Comparison of ENCODE assay signal across 8 mouse cellular contexts in the genomic region with DNA sequence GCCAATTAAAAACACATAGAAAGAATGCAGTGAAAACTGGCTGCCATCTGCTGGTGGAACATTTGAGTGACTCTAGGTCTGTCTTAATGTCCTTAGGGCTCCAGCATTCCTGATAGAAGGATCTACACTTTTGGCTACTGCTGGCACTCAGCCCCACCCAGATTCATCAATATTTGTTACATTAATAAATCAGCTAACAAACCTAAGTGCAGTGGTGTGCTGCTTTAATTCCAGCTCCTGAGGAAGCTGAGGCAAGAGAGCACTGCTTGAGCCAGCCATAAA. TPM values are rescaled to one million over a fixed set of nuclear protein-coding genes. Genes with fewer than 3 reads are reported as not detected.
DNase-seq lines count a peak whose midpoint lies in the region; ATAC-seq and TF ChIP-seq lines count a peak whose summit lies in the region.

No protein-coding gene starts in this region.

- no peak overlapping the region for H3K9ac ChIP-seq in intestine, embryonic 14.5 days (ENCODE audit: low read length)

- no peaks in the 10 kb centered on the region for H3K36me3 ChIP-seq in intestine, embryonic 14.5 days (ENCODE audit: control insufficient read depth, insufficient read depth, low read length)

- H3K27ac ChIP-seq in intestine, embryonic 14.5 days (ENCODE audit: low read depth) = no peak overlapping the region
- H3K27ac ChIP-seq in left cerebral cortex, adult 2 months = no peak overlapping the region

- peak; percentile 53; the same call in 1 of the 2 replicates for TF ChIP-seq CTCF in brain, embryonic 14.5 days (IDR thresholded peaks at IDR 0.05; ENCODE audit: borderline replicate concordance, extremely low read depth, insufficient read depth, insufficient read length)
- peak; percentile 45 for TF ChIP-seq CTCF in left cerebral cortex, adult 2 months (IDR thresholded peaks at IDR 0.05)

- H3K4me1 ChIP-seq in intestine, embryonic 14.5 days (replicated peaks; ENCODE audit: control insufficient read depth, insufficient read depth, low read length) = no peaks in the 10 kb centered on the region; the same call in 1 of the 2 replicates

- no peak overlapping the region for H3K4me3 ChIP-seq in intestine, embryonic 14.5 days (ENCODE audit: low read depth, low read length)
- H3K4me3 ChIP-seq in left cerebral cortex, adult 2 months = peak overlapping the region; percentile 30

- no peaks in the 10 kb centered on the region for H3K9me3 ChIP-seq in intestine, embryonic 14.5 days (ENCODE audit: control insufficient read depth, low read length)

- no peaks in the 10 kb centered on the region for H3K27me3 ChIP-seq in intestine, embryonic 14.5 days (replicated peaks; ENCODE audit: control insufficient read depth, insufficient read depth, low read length)

- intact Hi-C loops in heart, postnatal 25 days (cut with DNase I) = loop anchor here (1.0 to 5.0 kb wide), 2 partner anchors 47 to 97 kb away; no protein-coding TSS in a partner anchor
- intact Hi-C loops in left cerebral cortex, adult 2 months (cut with DNase I) = loop anchor here (2.0 kb wide), 1 partner anchor 97 kb away; no protein-coding TSS in a partner anchor

- TF ChIP-seq POLR2A in brain, embryonic 14.5 days (IDR thresholded peaks at IDR 0.05; ENCODE audit: borderline replicate concordance, extremely low read depth, insufficient read depth, insufficient read length, poor library complexity, severe bottlenecking) = no peak

- peak; percentile 53 to 78 for DNase-seq in heart, adult 18-20 months
- DNase-seq in heart, postnatal 25 days (ENCODE audit: low spot score) = no peak
- DNase-seq in brain, embryonic 14.5 days (ENCODE audit: low read depth) = peak; percentile 86
- DNase-seq in frontal cortex, adult 2 months (ENCODE audit: extremely low spot score in 1 of 2, low spot score in 1 of 2) = peak; percentile 39 to 77
- DNase-seq in intestine, embryonic 14.5 days (ENCODE audit: low spot score) = peak; percentile 69
- DNase-seq in left cerebral cortex, adult 2 months (ENCODE audit: extremely low spot score in 1 of 2, low spot score in 2 of 2) = peak; percentile 40
- peak; percentile 62 for DNase-seq in lung, postnatal 25 days (ENCODE audit: low spot score)
- DNase-seq in right cerebral cortex, postnatal 4 days = peak; percentile 52

- peak; percentile 79 for ATAC-seq in intestine, embryonic 14.5 days (replicated peaks; ENCODE audit: low FRiP score, low TSS enrichment, low read depth)

- peak overlapping the region; percentile 37 for H3K4me2 ChIP-seq in intestine, embryonic 14.5 days (ENCODE audit: low read length)

RNA-seq across cellular contexts. Expression of gene Acadl, which starts 32.7 kb away (rescaled TPM):
- total RNA-seq in heart, adult 18-20 months (2021) = 1,000 to 10,000 TPM; 1,136 to 1,209 TPM
- 1,000 to 10,000 TPM; 1,047 to 1,088 TPM for total RNA-seq in heart, postnatal 25 days (2021)
- 9.6 and 18.0 TPM in 2 replicates for polyA plus RNA-seq in brain, embryonic 14.5 days (2012; rRNA removed)
- polyA plus RNA-seq in frontal cortex, adult 2 months (2012; rRNA removed) = 32.8 and 36.1 TPM in 2 replicates
- 108 and 121 TPM in 2 replicates for polyA plus RNA-seq in intestine, embryonic 14.5 days (2014; fragmentation: Nextera tagmentation; extraction: Ambion mirVana)
- total RNA-seq in left cerebral cortex, adult 2 months (2021) = 10 to 100 TPM; 28.8 to 32.4 TPM

RNA-seq across cellular contexts. Expression of gene Myl1, which starts 49.4 kb away (rescaled TPM):
- 10 to 100 TPM; 23.8 to 29.1 TPM for total RNA-seq in heart, adult 18-20 months (2021)
- total RNA-seq in heart, postnatal 25 days (2021) = 10 to 100 TPM; 39.6 to 40.7 TPM
- 1.3 and 1.4 TPM in 2 replicates for polyA plus RNA-seq in brain, embryonic 14.5 days (2012; rRNA removed)
- polyA plus RNA-seq in frontal cortex, adult 2 months (2012; rRNA removed) = 3.5 and 3.7 TPM in 2 replicates
- polyA plus RNA-seq in intestine, embryonic 14.5 days (2014; fragmentation: Nextera tagmentation; extraction: Ambion mirVana) = 13.0 and 14.7 TPM in 2 replicates
- total RNA-seq in left cerebral cortex, adult 2 months (2021) = under 1 TPM; 0.47 to 0.95 TPM

Comparison
In these comparisons a context has a peak if more than half of its experiments do, and no peak if none do; other contexts are left out.
1. RNA of gene Acadl, which starts 32.7 kb away (total RNA-seq): 1,136 to 1,209 TPM in heart, adult 18-20 months and 1,047 to 1,088 TPM in heart, postnatal 25 days; 28.8 to 32.4 TPM in left cerebral cortex, adult 2 months; every median in the first group is over 10 times any median in the second.
2. RNA of gene Myl1, which starts 49.4 kb away (total RNA-seq): 39.6 to 40.7 TPM in heart, postnatal 25 days and 23.8 to 29.1 TPM in heart, adult 18-20 months; 0.47 to 0.95 TPM in left cerebral cortex, adult 2 months; every median in the first group is over 10 times any median in the second.